Mouse (Mus musculus) liver, embryonic 13.5 days (tissue): ENCODE measurements around the gene Tnfrsf4. TPM values are rescaled to one million over a fixed set of nuclear protein-coding genes. Genes with fewer than 3 reads are reported as not detected.

Experiments
- ATAC-seq: fragments of 200-750 bp; cut with Nextera tagmentation; 2 replicates; pipeline ENCODE4 v1.8.0; 2017; ENCODE audit warnings: low read depth, mild to moderate bottlenecking, moderate number of reproducible peaks, moderate library complexity
- DNase-seq: peaks from one replicate; pipeline ENCODE4 v3.0.0; 2022
- H3K27ac ChIP-seq: fragments of 300-500 bp; sonication (generic); 2 replicates; pipeline ENCODE4 v1.5.1; 2015; ENCODE audit warnings: moderate library complexity, mild to moderate bottlenecking, inconsistent platforms
- H3K27me3 ChIP-seq: fragments of 300-500 bp; sonication (generic); 2 replicates; pipeline ENCODE4 v1.6.1; 2015; ENCODE audit warnings: mild to moderate bottlenecking, inconsistent platforms
- H3K36me3 ChIP-seq: fragments of 300-500 bp; sonication (generic); 2 replicates; pipeline ENCODE4 v1.6.1; 2015; ENCODE audit warnings: mild to moderate bottlenecking, inconsistent platforms
- H3K4me1 ChIP-seq: fragments of 300-500 bp; sonication (generic); replicated peaks from 2 replicates; pipeline ENCODE4 v1.6.1; 2015; ENCODE audit warnings: inconsistent platforms
- H3K4me2 ChIP-seq: fragments of 300-500 bp; sonication (generic); 2 replicates; pipeline ENCODE4 v1.6.1; 2015; ENCODE audit warnings: inconsistent platforms, mild to moderate bottlenecking, moderate library complexity
- H3K4me3 ChIP-seq: fragments of 300-500 bp; sonication (generic); replicated peaks from 2 replicates; pipeline ENCODE4 v1.5.1; 2015; ENCODE audit warnings: mild to moderate bottlenecking, inconsistent platforms
- H3K9ac ChIP-seq: fragments of 300-500 bp; sonication (generic); 2 replicates; pipeline ENCODE4 v1.6.1; 2015; ENCODE audit warnings: mild to moderate bottlenecking, inconsistent platforms
- H3K9me3 ChIP-seq: fragments of 300-500 bp; sonication (generic); replicated peaks from 2 replicates; pipeline ENCODE4 v1.6.1; 2016; ENCODE audit warnings: inconsistent platforms
- WGBS: fragments of 180-500 bp; shearing (Covaris S2); methylation state at CpG from one replicate; pipeline ENCODE4 v1.1.7; 2015; ENCODE audit not compliant: insufficient replicate concordance; 5-methylcytosine and 5-hydroxymethylcytosine counted together
- polyA plus RNA-seq: library from polyadenylated mRNA; unstranded; fragments of >200 nt; fragmentation: Nextera tagmentation; extraction: Ambion mirVana; gene quantifications from 2 replicates; pipeline ENCODE4 v1.2.1, GENCODE M21; 2015

The Tnfrsf4 gene
- 0.09 and 0.20 TPM in 2 replicates for polyA plus RNA-seq

DNA sequence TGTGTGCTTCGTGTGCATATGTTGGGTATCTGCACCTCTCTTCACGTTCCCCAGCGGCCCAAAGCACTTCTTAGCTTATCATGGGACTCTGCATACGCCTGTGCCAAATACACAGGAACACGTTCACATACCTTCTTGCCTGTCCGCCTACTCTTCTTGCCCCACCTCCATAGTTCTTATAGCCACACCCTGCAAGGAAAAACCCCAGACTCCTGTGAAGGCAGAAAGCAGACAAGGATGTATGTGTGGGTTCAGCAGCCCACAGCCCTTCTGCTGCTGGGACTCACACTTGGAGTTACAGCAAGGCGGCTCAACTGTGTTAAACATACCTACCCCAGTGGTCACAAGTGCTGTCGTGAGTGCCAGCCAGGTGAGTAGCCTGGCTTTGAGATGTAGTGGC is at the start of gene Tnfrsf4:
Gene Tnfrsf4 (plus strand): TSS at position 207 of the 400 bp plus-strand sequence.
- 72% methylated on average over 8 of the region's 8 CpGs for WGBS
- H3K36me3 ChIP-seq = peaks cover 60% of the 10 kb centered on the region

DNA sequence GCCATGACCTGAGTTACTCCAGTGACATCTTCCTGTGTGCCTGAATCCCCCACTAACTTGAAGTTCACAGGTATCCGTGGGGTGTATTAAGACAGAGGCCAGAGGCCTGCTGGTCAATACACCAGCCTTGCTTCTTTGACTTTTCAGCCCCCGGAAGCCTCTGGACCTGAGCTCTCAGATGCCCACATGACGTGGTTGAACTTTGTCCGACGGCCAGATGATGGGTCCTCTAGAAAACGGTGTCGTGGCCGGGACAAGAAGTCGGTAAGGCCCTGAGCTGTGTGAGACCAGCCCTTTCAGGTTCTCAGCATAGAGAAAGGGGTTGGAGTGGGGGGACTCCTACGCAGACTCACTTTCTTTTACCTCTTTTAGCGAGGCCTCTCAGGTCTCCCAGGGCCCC is 49.2 kb upstream of the Tnfrsf4 start:
- Histone ChIP-seq H3K9ac (peak overlapping the region; percentile 84), H3K4me3 (peak overlapping the region; percentile 70; the same call in 1 of the 2 replicates), H3K27me3 (no peaks in the 10 kb centered on the region), H3K4me2 (peak overlapping the region; percentile 89), H3K9me3 (no peaks in the 10 kb centered on the region), H3K36me3 (peaks cover 31% of the 10 kb centered on the region), H3K4me1 (peaks cover 72% of the 10 kb centered on the region), H3K27ac (peak overlapping the region; percentile 85)
- DNase-seq (no peak), ATAC-seq (no peak)
- 83% methylated on average over 11 of the region's 11 CpGs for WGBS

More for the DNA sequence above, at the start of gene Tnfrsf4:
- no peak within 1 kb of the TSS for H3K4me2 ChIP-seq
- no peak within 1 kb of the TSS for H3K27ac ChIP-seq
- no peaks in the 10 kb centered on the region for H3K27me3 ChIP-seq
- DNase-seq (no peak), ATAC-seq (no peak)
- no peak within 1 kb of the TSS for H3K9ac ChIP-seq
- H3K9me3 ChIP-seq = no peaks in the 10 kb centered on the region
- no peaks in the 10 kb centered on the region for H3K4me1 ChIP-seq
- no peak within 1 kb of the TSS for H3K4me3 ChIP-seq

DNA sequence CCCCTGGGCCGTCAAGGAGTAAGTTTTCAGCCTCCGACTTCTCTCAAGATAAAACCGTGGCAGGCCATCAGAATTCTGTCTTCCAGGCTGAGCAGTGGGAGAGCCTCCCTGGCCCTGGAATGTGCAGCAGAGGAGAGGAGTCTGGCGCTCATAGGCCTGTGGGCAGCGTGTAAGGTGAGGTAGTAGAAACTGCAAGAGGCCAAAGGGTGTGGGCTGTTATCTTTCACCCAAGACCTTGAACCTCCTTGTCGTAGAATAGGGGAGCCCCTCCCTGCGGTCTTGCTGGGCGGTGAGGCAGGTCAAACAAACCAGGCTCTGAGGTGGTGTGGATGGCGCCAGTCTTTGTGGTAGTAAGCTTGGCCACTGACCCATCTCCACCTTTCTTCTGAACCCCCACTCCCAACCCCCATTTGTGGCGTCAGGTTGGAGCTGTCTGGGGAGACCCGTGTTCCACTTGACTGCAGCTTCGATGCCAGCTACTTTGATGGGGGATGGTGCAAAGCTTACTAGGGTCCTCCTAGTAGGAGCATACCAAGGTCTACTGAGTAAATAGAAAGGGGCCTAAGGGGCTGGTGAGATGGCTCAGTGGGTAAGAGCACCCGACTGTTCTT is 44.5 kb upstream of the Tnfrsf4 start:
- Histone ChIP-seq H3K27me3 (no peaks in the 10 kb centered on the region), H3K27ac (peak overlapping the region; percentile 75), H3K36me3 (peaks cover 23% of the 10 kb centered on the region), H3K9me3 (no peaks in the 10 kb centered on the region), H3K9ac (peak overlapping the region; percentile 12; the same call in 1 of the 2 replicates), H3K4me1 (peaks cover 51% of the 10 kb centered on the region), H3K4me3 (peak overlapping the region; percentile 8; the same call in 1 of the 2 replicates), H3K4me2 (peak overlapping the region; percentile 51)
- DNase-seq = peak; percentile 50
- WGBS = 40% methylated on average over 13 of the region's 13 CpGs
- peak; percentile 89 for ATAC-seq

DNA sequence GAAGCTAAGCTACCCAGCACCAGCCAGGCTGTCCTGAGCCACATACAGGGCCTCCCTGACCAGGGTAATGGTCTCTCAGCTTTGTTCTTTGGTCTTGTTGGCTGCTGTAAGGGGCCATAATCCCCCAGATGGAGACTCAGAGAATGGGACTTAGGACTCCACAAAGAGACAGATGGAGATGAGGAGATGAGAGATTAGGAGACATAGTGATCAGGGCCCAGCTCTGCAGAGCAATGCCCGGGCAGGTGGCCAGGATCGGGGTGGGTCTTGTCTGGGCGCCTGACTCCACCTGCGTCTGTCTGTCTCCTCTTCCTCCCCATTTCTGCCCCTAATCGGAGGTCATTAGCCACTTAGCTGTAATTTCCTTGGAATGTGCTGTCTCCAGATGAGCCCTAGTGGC is 43.4 kb upstream of the Tnfrsf4 start:
- Histone ChIP-seq H3K27me3 (no peaks in the 10 kb centered on the region), H3K4me3 (no peak overlapping the region), H3K27ac (no peak overlapping the region), H3K9me3 (no peaks in the 10 kb centered on the region), H3K9ac (no peak overlapping the region), H3K4me2 (no peak overlapping the region), H3K4me1 (peaks cover 40% of the 10 kb centered on the region), H3K36me3 (peaks cover 14% of the 10 kb centered on the region)
- no peak for ATAC-seq
- no peak for DNase-seq
- WGBS = 76% methylated on average over 5 of the region's 5 CpGs

DNA sequence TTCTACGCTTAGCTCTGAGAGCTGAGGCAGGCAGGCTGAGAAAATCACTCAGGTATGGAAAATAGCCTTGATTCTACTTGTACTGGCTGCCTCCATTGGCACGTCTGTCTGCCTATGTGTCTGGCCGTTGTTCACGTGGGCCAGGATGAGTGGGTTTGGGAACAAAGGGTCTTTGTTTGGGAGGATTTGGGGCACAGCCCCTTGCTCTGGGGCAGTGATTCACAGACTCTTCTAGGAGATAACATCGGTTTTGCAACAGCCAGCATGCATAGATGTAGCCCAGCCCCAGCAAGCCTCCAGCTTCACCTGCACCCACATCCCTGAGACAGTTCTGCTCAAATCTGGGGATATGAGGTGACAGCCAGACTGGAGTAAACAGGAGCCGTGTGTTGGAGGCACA is 41.0 kb upstream of the Tnfrsf4 start:
- H3K36me3 ChIP-seq = no peaks in the 10 kb centered on the region
- no peak overlapping the region for H3K27ac ChIP-seq
- no peaks in the 10 kb centered on the region for H3K27me3 ChIP-seq
- H3K9me3 ChIP-seq = no peaks in the 10 kb centered on the region
- H3K4me1 ChIP-seq = peaks cover 28% of the 10 kb centered on the region
- no peak overlapping the region for H3K4me3 ChIP-seq
- DNase-seq (no peak), ATAC-seq (no peak)
- 78% methylated on average over 6 of the region's 6 CpGs for WGBS
- no peak overlapping the region for H3K9ac ChIP-seq
- no peak overlapping the region for H3K4me2 ChIP-seq

DNA sequence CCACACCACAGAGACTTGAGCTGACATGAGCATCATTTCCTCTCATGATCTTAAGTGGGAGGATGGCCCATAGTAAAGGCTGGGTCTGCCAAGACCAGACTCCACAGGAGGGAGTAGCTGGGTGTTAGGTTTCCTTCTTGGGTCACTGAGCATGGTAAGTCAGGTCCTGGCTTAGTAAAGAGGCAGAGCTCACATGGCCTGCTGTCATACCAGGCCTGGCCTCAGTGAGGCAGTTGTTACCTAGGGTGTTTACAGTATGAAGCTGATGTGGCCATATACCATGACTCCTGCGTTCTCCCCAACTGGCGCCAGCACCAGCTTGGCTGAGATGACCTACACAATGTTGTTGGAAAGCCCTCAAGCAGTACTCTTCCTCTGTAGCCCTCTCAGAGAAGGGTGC is 40.4 kb upstream of the Tnfrsf4 start:
- H3K9ac ChIP-seq = no peak overlapping the region
- DNase-seq = no peak
- no peaks in the 10 kb centered on the region for H3K36me3 ChIP-seq
- H3K4me3 ChIP-seq = no peak overlapping the region
- H3K27ac ChIP-seq = no peak overlapping the region
- H3K9me3 ChIP-seq = no peaks in the 10 kb centered on the region
- no peak for ATAC-seq
- peaks cover 24% of the 10 kb centered on the region for H3K4me1 ChIP-seq
- H3K4me2 ChIP-seq = no peak overlapping the region
- H3K27me3 ChIP-seq = no peaks in the 10 kb centered on the region
- WGBS = 76% methylated on average over 2 of the region's 2 CpGs

DNA sequence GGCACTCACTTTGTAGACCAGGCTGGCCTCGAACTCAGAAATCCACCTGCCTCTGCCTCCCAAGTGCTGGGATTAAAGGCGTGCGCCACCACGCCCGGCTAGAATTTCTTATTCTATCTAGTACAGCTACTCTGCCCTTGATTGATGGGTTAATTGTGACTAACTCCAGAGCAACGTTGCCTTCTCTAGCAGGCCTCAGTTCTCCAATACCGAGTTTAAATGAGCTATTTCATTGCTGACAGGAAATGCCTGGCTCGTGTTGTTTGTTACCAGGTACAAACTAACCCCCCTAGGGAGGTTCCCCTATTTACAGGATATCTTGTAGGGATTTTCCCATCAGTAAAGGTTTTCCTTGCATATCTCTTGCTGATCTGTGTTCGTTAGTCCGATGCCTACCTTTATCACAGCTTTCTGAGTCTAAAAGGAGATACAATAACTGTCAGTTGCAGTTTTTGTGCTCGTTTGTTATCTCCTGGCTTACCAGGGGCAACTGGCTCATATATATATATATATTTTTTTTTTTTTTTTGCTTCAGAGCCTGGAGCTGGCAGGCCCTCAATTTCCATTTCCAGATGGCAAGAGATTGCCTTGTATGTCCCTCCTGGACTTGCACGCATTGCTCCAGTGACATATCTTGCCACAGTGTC is 32.1 kb upstream of the Tnfrsf4 start:
- DNase-seq = no peak
- no peak overlapping the region for H3K4me2 ChIP-seq
- H3K36me3 ChIP-seq = no peaks in the 10 kb centered on the region
- no peak overlapping the region for H3K9ac ChIP-seq
- H3K4me1 ChIP-seq = peaks cover 16% of the 10 kb centered on the region
- WGBS = 43% methylated on average over 12 of the region's 12 CpGs
- no peak overlapping the region for H3K4me3 ChIP-seq
- peaks cover 7% of the 10 kb centered on the region for H3K27me3 ChIP-seq
- ATAC-seq = peak; percentile 20; the same call in 1 of the 2 replicates
- no peaks in the 10 kb centered on the region for H3K9me3 ChIP-seq
- no peak overlapping the region for H3K27ac ChIP-seq

DNA sequence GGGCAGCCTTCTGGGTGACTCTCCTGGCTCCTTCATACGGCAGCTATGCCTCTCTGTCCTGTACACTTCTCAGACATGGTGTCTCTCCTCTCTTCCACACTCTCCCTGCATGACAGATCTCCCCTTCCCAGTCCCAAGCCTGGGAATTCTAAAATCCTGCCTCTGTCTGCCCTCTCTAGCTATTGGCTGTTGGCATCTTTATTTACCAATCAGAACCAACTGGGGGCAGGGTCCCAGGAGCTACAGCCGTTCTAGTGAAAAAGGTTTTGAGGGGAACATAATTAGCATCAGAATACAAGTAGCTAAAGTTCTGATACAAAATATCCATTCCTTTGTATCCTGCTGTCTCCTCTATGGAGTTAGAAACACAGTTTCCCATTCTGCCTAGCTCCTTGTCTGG is 29.9 kb upstream of the Tnfrsf4 start:
- H3K4me3 ChIP-seq = no peak overlapping the region
- no peak for ATAC-seq
- WGBS = 23% methylated on average over 2 of the region's 2 CpGs
- peaks cover 7% of the 10 kb centered on the region for H3K27me3 ChIP-seq
- H3K36me3 ChIP-seq = no peaks in the 10 kb centered on the region
- H3K27ac ChIP-seq = no peak overlapping the region
- no peak for DNase-seq
- H3K9ac ChIP-seq = no peak overlapping the region
- peaks cover 31% of the 10 kb centered on the region for H3K4me1 ChIP-seq
- no peaks in the 10 kb centered on the region for H3K9me3 ChIP-seq
- no peak overlapping the region for H3K4me2 ChIP-seq

DNA sequence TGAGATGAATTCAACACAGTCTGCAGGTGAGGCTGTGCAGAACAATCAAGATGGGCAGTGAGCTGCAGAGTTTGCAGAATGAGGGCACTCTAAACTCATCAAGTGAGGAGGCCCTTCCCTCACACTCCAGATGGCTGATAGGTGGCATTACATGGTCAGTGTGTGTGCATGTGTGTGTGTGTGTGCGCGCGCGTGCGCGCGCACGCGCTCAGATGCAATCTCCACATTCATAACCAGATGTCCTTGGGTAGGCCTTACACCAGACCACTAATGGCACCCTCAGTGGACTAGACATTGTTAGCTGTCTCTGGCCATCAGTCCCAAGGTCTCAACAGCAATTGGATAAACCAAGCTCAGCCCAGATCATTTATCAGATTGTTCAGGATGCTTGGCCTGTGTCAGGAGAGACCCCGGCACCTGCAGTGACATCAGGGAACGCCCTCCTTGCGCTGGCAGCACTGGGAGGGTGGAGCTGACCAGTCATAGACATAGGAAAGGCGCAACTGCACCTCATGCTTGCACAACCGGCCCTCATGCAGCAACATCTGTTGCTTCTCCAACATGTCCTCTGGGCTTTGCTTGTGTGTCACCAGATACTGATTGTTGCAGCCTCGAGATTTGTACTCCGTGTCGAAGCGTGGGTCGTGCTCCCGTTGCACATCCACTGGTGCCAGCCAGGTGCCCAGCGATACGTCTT is 22.3 kb upstream of the Tnfrsf4 start:
- Histone ChIP-seq H3K27me3 (no peaks in the 10 kb centered on the region), H3K9me3 (no peaks in the 10 kb centered on the region), H3K9ac (peak overlapping the region; percentile 84), H3K27ac (peak overlapping the region; percentile 89), H3K36me3 (peaks cover 12% of the 10 kb centered on the region), H3K4me3 (peak overlapping the region; percentile 85), H3K4me2 (peak overlapping the region; percentile 100), H3K4me1 (peaks cover 73% of the 10 kb centered on the region)
- no peak for ATAC-seq
- peak; percentile 51 for DNase-seq
- WGBS = 67% methylated on average over 22 of the region's 22 CpGs

DNA sequence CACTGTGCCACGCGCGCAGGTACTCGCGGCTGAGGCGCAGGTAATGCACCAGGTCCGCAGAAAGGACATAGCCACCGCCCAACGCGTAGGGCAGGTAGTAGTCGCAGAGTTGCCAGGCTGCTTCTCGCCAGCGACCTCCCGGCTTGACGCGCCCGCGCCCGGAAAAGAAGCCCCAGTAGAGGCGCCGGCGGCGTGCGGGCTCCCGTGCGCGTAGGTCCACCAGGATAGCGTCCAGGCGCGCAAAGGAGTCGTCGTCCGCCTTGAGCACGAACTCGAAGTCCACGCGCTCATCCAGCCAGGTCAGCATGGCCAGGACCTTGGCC is 21.8 kb upstream of the Tnfrsf4 start:
- 20% methylated on average over 37 of the region's 37 CpGs for WGBS

DNA sequence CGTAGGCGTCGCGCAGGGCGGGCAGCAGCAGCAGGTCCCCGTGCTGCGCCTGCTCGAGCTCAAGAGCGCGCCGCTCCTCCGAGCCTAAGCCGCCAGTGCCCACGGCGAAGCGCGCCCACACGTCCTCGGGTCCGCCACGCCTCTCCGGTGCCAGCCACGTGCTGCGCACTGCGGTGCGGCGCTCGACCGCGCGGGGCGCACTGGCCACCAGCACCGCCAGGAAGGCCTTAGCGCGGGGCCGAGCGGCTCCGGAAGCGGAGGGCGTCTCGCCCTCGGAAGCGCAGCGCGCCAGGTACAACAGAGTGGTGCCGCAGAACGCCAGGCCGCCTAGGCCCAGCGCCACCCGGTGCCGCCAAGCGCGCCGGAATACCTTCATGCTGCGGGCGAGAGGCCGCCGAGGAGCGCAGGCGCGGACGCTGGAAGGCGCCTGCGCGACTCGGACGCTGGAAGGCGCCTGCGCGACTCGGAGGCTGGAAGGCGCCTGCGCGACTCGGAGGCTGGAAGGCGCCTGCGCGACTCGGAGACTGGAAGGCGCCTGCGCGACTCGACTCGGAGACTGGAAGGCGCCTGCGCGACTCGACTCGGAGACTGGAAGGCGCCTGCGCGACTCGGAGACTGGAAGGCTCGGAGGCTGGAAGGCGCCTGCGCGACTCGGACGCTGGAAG is 21.3 kb upstream of the Tnfrsf4 start, which contains the start of the genes B3galt6 and Sdf4:
Gene B3galt6 (minus strand): TSS at position 409 of the 665 bp plus-strand sequence.
Gene Sdf4 (plus strand): TSS at position 632 of the 665 bp plus-strand sequence.
- peaks cover 75% of the 10 kb centered on the region for H3K4me1 ChIP-seq

More for the DNA sequence above, 21.8 kb upstream of the Tnfrsf4 start:
- Histone ChIP-seq H3K27me3 (no peaks in the 10 kb centered on the region), H3K4me2 (peak overlapping the region; percentile 100), H3K4me3 (peak overlapping the region; percentile 85), H3K27ac (peak overlapping the region; percentile 89), H3K36me3 (peaks cover 17% of the 10 kb centered on the region), H3K4me1 (peaks cover 76% of the 10 kb centered on the region), H3K9me3 (no peaks in the 10 kb centered on the region), H3K9ac (peak overlapping the region; percentile 84)
- DNase-seq = no peak
- ATAC-seq = no peak

More for the DNA sequence above, 21.3 kb upstream of the Tnfrsf4 start, which contains the start of the genes B3galt6 and Sdf4:
- peak; percentile 80 for DNase-seq
- H3K4me2 ChIP-seq = peak within 1 kb of the TSS; percentile 100
- H3K9me3 ChIP-seq = no peaks in the 10 kb centered on the region
- peaks cover 22% of the 10 kb centered on the region for H3K36me3 ChIP-seq
- H3K9ac ChIP-seq = peak within 1 kb of the TSS; percentile 92
- peak within 1 kb of the TSS; percentile 96 for H3K27ac ChIP-seq
- H3K27me3 ChIP-seq = no peaks in the 10 kb centered on the region
- WGBS = under 1% methylated on average over 99 of the region's 99 CpGs
- ATAC-seq = peak; percentile 79
- peak within 1 kb of the TSS; percentile 85 for H3K4me3 ChIP-seq
